Mouse (Mus musculus) lung, postnatal 0 days (tissue): Measurements from ENCODE around the gene Ppara.

Source experiments
- CTCF ChIP-seq: IDR thresholded peaks from 2 replicates; pipeline ENCODE4 v1.5.1; 2016; ENCODE audit warnings: antibody characterized with exemption, mild to moderate bottlenecking
- EP300 ChIP-seq: IDR thresholded peaks from 2 replicates; pipeline ENCODE4 v1.6.1; 2016; ENCODE audit warnings: antibody characterized with exemption, mild to moderate bottlenecking, control low read depth

- TF ChIP-seq CTCF, result no peak
- no peak for TF ChIP-seq EP300
These were observed 63.9 kb downstream of the Ppara start for GRCm38 (mm10) chr15:85798676-85799075.
